Mouse (Mus musculus): ENCODE measurements around the gene Dbn1. TPM values are rescaled to one million over a fixed set of nuclear protein-coding genes. Genes with fewer than 3 reads are reported as not detected.

The Dbn1 gene
- 24.2 and 27.0 TPM in 2 replicates for polyA plus RNA-seq (2016; fragmentation: Nextera tagmentation; extraction: Ambion mirVana)

GRCm38 (mm10) chr13:55487578-55488498 is at the start of gene Dbn1:
Dbn1 (minus strand) TSS chr13:55488111.
- H3K27me3 ChIP-seq (replicated peaks) = peaks cover 94% of the 10 kb centered on the region
- H3K36me3 ChIP-seq = no peaks in the 10 kb centered on the region
- peaks cover 28% of the 10 kb centered on the region for H3K4me1 ChIP-seq
- H3K4me3 ChIP-seq = peak within 1 kb of the TSS; percentile 62
- peak; percentile 53 for ATAC-seq
- H3K4me2 ChIP-seq = peak within 1 kb of the TSS; percentile 72
- peak within 1 kb of the TSS; percentile 54 for H3K27ac ChIP-seq
- H3K9ac ChIP-seq = peak within 1 kb of the TSS; percentile 63
- no peaks in the 10 kb centered on the region for H3K9me3 ChIP-seq (replicated peaks)
- 3% methylated on average over 54 of the region's 83 CpGs for WGBS (ENCODE audit: insufficient replicate concordance)

GRCm38 (mm10) chr13:55536194-55537175 is 48.6 kb upstream of the Dbn1 start, which contains the start of gene Ddx41:
Ddx41 (minus strand) TSS chr13:55536658.
- 1% methylated on average over 70 of the region's 70 CpGs for WGBS (ENCODE audit: insufficient replicate concordance)
- H3K36me3 ChIP-seq = peaks cover 66% of the 10 kb centered on the region
- peak within 1 kb of the TSS; percentile 62 for H3K27ac ChIP-seq
- no peaks in the 10 kb centered on the region for H3K9me3 ChIP-seq (replicated peaks)
- H3K27me3 ChIP-seq (replicated peaks) = no peaks in the 10 kb centered on the region
- peak within 1 kb of the TSS; percentile 84 for H3K9ac ChIP-seq
- peak; percentile 97 for ATAC-seq
- peak within 1 kb of the TSS; percentile 95 for H3K4me2 ChIP-seq
- H3K4me1 ChIP-seq = peaks cover 35% of the 10 kb centered on the region
- H3K4me3 ChIP-seq = peak within 1 kb of the TSS; percentile 86

GRCm38 (mm10) chr13:55535796-55536193 is 47.9 kb upstream of the Dbn1 start:
- Histone ChIP-seq H3K9me3 (replicated peaks) (no peaks in the 10 kb centered on the region), H3K36me3 (peaks cover 66% of the 10 kb centered on the region), H3K27me3 (replicated peaks) (no peaks in the 10 kb centered on the region), H3K9ac (peak overlapping the region; percentile 84), H3K4me2 (peak overlapping the region; percentile 95), H3K27ac (peak overlapping the region; percentile 62), H3K4me1 (peaks cover 29% of the 10 kb centered on the region), H3K4me3 (peak overlapping the region; percentile 86)
- ATAC-seq = no peak
- 15% methylated on average over 17 of the region's 17 CpGs for WGBS (ENCODE audit: insufficient replicate concordance)

GRCm38 (mm10) chr13:55535191-55535590 is 47.3 kb upstream of the Dbn1 start:
- 81% methylated on average over 15 of the region's 15 CpGs for WGBS (ENCODE audit: insufficient replicate concordance)
- Histone ChIP-seq H3K9me3 (replicated peaks) (no peaks in the 10 kb centered on the region), H3K4me2 (peak overlapping the region; percentile 95), H3K27me3 (replicated peaks) (no peaks in the 10 kb centered on the region), H3K9ac (no peak overlapping the region), H3K4me1 (peaks cover 26% of the 10 kb centered on the region), H3K27ac (no peak overlapping the region), H3K4me3 (peak overlapping the region; percentile 86; the same call in 1 of the 2 replicates), H3K36me3 (peaks cover 66% of the 10 kb centered on the region)
- ATAC-seq = no peak

GRCm38 (mm10) chr13:55529198-55529915 is 41.4 kb upstream of the Dbn1 start, which contains the start of gene Dok3:
Dok3 (minus strand) TSS chr13:55529296.
- peaks cover 37% of the 10 kb centered on the region for H3K4me1 ChIP-seq
- peaks cover 52% of the 10 kb centered on the region for H3K36me3 ChIP-seq
- no peaks in the 10 kb centered on the region for H3K9me3 ChIP-seq (replicated peaks)
- no peak for ATAC-seq
- H3K4me3 ChIP-seq = 0 out of 2 replicates have a peak within 1 kb of the TSS, but pooled peaks have one; percentile 11
- 54% methylated on average over 8 of the region's 8 CpGs for WGBS (ENCODE audit: insufficient replicate concordance)
- peak within 1 kb of the TSS; percentile 45; the same call in 1 of the 2 replicates for H3K9ac ChIP-seq
- H3K4me2 ChIP-seq = peak within 1 kb of the TSS; percentile 21
- no peaks in the 10 kb centered on the region for H3K27me3 ChIP-seq (replicated peaks)
- peak within 1 kb of the TSS; percentile 67 for H3K27ac ChIP-seq

GRCm38 (mm10) chr13:55527834-55528772 is 40.2 kb upstream of the Dbn1 start:
- WGBS (ENCODE audit: insufficient replicate concordance) = 24% methylated on average over 18 of the region's 18 CpGs
- Histone ChIP-seq H3K4me1 (peaks cover 44% of the 10 kb centered on the region), H3K4me2 (peak overlapping the region; percentile 21), H3K9me3 (replicated peaks) (no peaks in the 10 kb centered on the region), H3K9ac (peak overlapping the region; percentile 45; the same call in 1 of the 2 replicates), H3K27me3 (replicated peaks) (no peaks in the 10 kb centered on the region), H3K27ac (peak overlapping the region; percentile 73), H3K4me3 (0 out of 2 replicates have a peak overlapping the region, but pooled peaks have one; percentile 11), H3K36me3 (peaks cover 46% of the 10 kb centered on the region)
- ATAC-seq = peak; percentile 53

- 0 out of 2 replicates have a peak, but pooled peaks have one; percentile 1 for ATAC-seq
- Histone ChIP-seq H3K4me2 (peak overlapping the region; percentile 21), H3K9ac (no peak overlapping the region), H3K27me3 (replicated peaks) (no peaks in the 10 kb centered on the region), H3K4me1 (peaks cover 48% of the 10 kb centered on the region), H3K9me3 (replicated peaks) (no peaks in the 10 kb centered on the region), H3K27ac (peak overlapping the region; percentile 73), H3K4me3 (0 out of 2 replicates have a peak overlapping the region, but pooled peaks have one; percentile 11), H3K36me3 (peaks cover 39% of the 10 kb centered on the region)
- 72% methylated on average over 16 of the region's 16 CpGs for WGBS (ENCODE audit: insufficient replicate concordance)
Measured at GRCm38 (mm10) chr13:55527212-55527611, 39.3 kb upstream of the Dbn1 start.

GRCm38 (mm10) chr13:55525733-55526553 is 38.0 kb upstream of the Dbn1 start:
- Histone ChIP-seq H3K27ac (no peak overlapping the region), H3K4me1 (peaks cover 48% of the 10 kb centered on the region), H3K27me3 (replicated peaks) (no peaks in the 10 kb centered on the region; the same call in 1 of the 2 replicates), H3K4me3 (no peak overlapping the region), H3K9ac (no peak overlapping the region), H3K4me2 (no peak overlapping the region), H3K36me3 (peaks cover 26% of the 10 kb centered on the region), H3K9me3 (replicated peaks) (no peaks in the 10 kb centered on the region)
- WGBS (ENCODE audit: insufficient replicate concordance) = 70% methylated on average over 16 of the region's 16 CpGs
- ATAC-seq = no peak

GRCm38 (mm10) chr13:55523951-55524600 is 36.2 kb upstream of the Dbn1 start:
- Histone ChIP-seq H3K27ac (0 out of 2 replicates have a peak overlapping the region, but pooled peaks have one; percentile 12), H3K27me3 (replicated peaks) (peaks cover 3% of the 10 kb centered on the region; the same call in 1 of the 2 replicates), H3K4me2 (no peak overlapping the region), H3K9ac (no peak overlapping the region), H3K4me1 (peaks cover 35% of the 10 kb centered on the region), H3K4me3 (no peak overlapping the region), H3K36me3 (peaks cover 7% of the 10 kb centered on the region), H3K9me3 (replicated peaks) (no peaks in the 10 kb centered on the region)
- ATAC-seq = no peak
- 82% methylated on average over 23 of the region's 23 CpGs for WGBS (ENCODE audit: insufficient replicate concordance)
